14 mouse cellular contexts compared by ENCODE assay signal in the genomic region with DNA sequence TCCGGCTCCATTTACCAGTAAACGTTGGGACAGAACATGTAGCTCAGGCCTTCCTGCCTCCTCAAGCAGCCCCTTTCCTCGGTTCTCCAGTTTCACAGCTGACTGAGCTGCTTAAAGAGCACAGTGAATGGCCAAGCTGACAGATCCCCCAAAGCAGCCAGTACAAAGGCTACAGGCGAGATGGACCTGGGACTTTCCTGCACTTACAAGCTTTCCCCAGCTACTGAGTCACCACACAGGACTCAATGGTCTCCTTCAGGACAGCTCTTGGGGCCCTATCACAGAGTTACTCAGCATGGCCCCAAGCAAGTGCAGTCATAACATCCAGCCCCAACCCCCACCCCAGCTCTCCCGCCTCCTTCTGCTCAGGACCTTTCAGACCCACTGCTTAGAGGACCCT. TPM values are rescaled to one million over a fixed set of nuclear protein-coding genes. Genes with fewer than 3 reads are reported as not detected.
DNase-seq lines count a peak whose midpoint lies in the region; ATAC-seq lines count a peak whose summit lies in the region.
"Had no signal": no experiment of that assay in that cellular context is flagged by ENCODE, and none has a peak within 500 bp of the region (broad histone marks: within the 10 kb centered on the region; RNA-seq: fewer than 3 reads in every experiment).

No protein-coding gene starts in this region.

- WGBS in forebrain, embryonic 14.5 days = 28% methylated on average over 5 of the region's 5 CpGs

- ATAC-seq in forebrain, embryonic 14.5 days = peak; percentile 40; the same call in 1 of the 2 replicates

- DNase-seq in kidney, adult 11 months = peak; percentile 49
- no peak for DNase-seq in kidney, adult 18-20 months
- DNase-seq in Muller cell, postnatal 12 days (ENCODE audit: inconsistent ontology term) = peak; percentile 25
- DNase-seq in forebrain, embryonic 14.5 days (ENCODE audit: low spot score) = peak; percentile 13
- peak; percentile 47 for DNase-seq in kidney, postnatal 14 days
- no peak for DNase-seq in layer of hippocampus, adult 9-10 months (ENCODE audit: low spot score)
- no peak for DNase-seq in right cerebral cortex, postnatal 10 days (ENCODE audit: low spot score in 2 of 2)
- no peak for DNase-seq in left cerebral cortex, adult 11 months (ENCODE audit: low spot score)
- DNase-seq: cerebellum, adult 18-20 months; heart, postnatal 10 days; layer of hippocampus, adult 9-11 months; left cerebral cortex, postnatal 4 days; lung, embryonic 14.5 days; right cerebral cortex, postnatal 14 days had no signal

- no peak overlapping the region for H3K27ac ChIP-seq in forebrain, embryonic 14.5 days (ENCODE audit: low read depth, low read length)

- no peak overlapping the region for H3K4me2 ChIP-seq in forebrain, embryonic 14.5 days (ENCODE audit: low read length)
- H3K4me2 ChIP-seq: lung, embryonic 14.5 days had no signal

- H3K4me1 ChIP-seq in forebrain, embryonic 14.5 days (ENCODE audit: control insufficient read depth, insufficient read depth, low read length) = peaks cover 3% of the 10 kb centered on the region; the same call in 1 of the 2 replicates

- H3K9ac ChIP-seq in forebrain, embryonic 14.5 days (ENCODE audit: low read length) = no peak overlapping the region
- H3K9ac ChIP-seq: lung, embryonic 14.5 days had no signal

- H3K36me3 ChIP-seq in forebrain, embryonic 14.5 days (ENCODE audit: control insufficient read depth, insufficient read depth, low read length) = peaks cover 38% of the 10 kb centered on the region

- no peaks in the 10 kb centered on the region for H3K9me3 ChIP-seq in forebrain, embryonic 14.5 days (replicated peaks; ENCODE audit: control insufficient read depth, low read length)

- H3K4me3 ChIP-seq in forebrain, embryonic 14.5 days (ENCODE audit: low read depth, low read length) = no peak overlapping the region

- no peaks in the 10 kb centered on the region for H3K27me3 ChIP-seq in forebrain, embryonic 14.5 days (replicated peaks; ENCODE audit: control insufficient read depth, insufficient read depth, low read length)

RNA-seq across cellular contexts. Expression of gene Katnal1, which starts 34.1 kb away (rescaled TPM):
- 30.6 and 34.0 TPM in 2 replicates for polyA plus RNA-seq in forebrain, embryonic 14.5 days (2014; fragmentation: Nextera tagmentation; extraction: Ambion mirVana)

Comparison
In these comparisons a context has a peak if more than half of its experiments do, and no peak if none do; other contexts are left out.
1. DNase-seq: peak in kidney, adult 11 months (single experiment), Muller cell, postnatal 12 days (single experiment), forebrain, embryonic 14.5 days (single experiment) and kidney, postnatal 14 days (single experiment); none in kidney, adult 18-20 months (single experiment), layer of hippocampus, adult 9-10 months (single experiment), right cerebral cortex, postnatal 10 days (0 of 2) and left cerebral cortex, adult 11 months (single experiment).